Mouse (Mus musculus): ENCODE results near the gene Gm45233.
A peak's percentile ranks its signal among the peaks of the same experiment; 100 is the strongest.
"Not testable (repeated sequence)": the region's sequence is repeated elsewhere in the genome, so short reads cannot be mapped to it uniquely, and the experiment has no call there.

Gm45233 gene

GRCm38 (mm10) chr7:43443917-43444293, at the start of gene Gm45233, which contains the start of gene Etfb:
Gm45233 (plus strand) TSS chr7:43444128.
Etfb (plus strand) TSS chr7:43444083.
- DNase-seq: peak; percentile 95

- DNase-seq: no peak
These were observed 44.4 kb upstream of the Gm45233 start for GRCm38 (mm10) chr7:43399501-43399900.

- no peak for DNase-seq
These were observed 41.2 kb upstream of the Gm45233 start for GRCm38 (mm10) chr7:43402718-43403117.

GRCm38 (mm10) chr7:43407573-43407972, 36.4 kb upstream of the Gm45233 start:
- DNase-seq: no peak

DNA sequence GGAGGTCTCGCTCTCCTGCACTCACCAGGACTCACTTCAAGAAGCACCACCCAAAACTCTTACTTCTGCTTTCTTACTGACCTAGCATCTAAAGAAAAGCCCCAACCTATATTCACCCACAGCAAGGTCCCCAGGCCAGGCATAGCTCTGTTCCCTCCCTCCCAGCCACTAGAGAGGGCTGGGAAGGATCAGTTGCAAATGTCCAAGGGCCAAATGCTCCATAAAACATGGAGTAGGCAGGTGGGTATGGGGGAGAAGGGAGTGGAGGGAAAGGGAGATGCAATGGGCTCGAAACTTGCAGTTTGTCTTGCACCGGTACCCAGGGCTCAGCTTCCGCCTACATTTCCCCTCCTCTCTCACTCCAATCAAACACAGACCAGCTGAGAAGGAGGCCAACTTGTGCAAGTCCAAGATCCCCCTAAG, 35.8 kb upstream of the Gm45233 start, which contains the start of gene Siglecg:
Siglecg (plus strand) TSS at position 74 of the 423 bp plus-strand sequence.
- no peak for DNase-seq

GRCm38 (mm10) chr7:43409084-43409483, 34.8 kb upstream of the Gm45233 start:
- DNase-seq: no peak

DNA sequence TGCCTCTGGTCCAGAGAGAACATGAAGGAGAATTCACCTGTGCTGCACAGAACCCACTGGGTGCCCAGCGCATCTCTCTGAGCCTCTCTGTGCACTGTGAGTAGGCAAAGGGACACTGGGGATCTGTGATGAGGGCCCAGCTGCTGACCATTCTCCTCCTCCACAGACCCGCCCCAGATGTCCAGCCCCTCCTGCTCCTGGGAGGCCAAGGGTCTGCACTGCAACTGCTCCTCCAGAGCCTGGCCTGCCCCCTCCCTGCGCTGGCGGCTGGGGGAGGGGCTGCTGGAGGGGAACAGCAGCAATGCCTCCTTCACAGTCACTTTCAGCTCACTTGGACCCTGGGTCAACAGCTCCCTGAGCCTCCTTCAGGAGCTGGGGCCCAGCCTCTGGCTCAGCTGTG, 32.2 kb upstream of the Gm45233 start:
- DNase-seq: not testable (repeated sequence)

- no peak for DNase-seq
These were observed 26.6 kb upstream of the Gm45233 start for GRCm38 (mm10) chr7:43417298-43417697.

- peak; percentile 80 for DNase-seq
These were observed 20.8 kb upstream of the Gm45233 start for GRCm38 (mm10) chr7:43422995-43423617.

- DNase-seq: no peak
These were observed 19.8 kb upstream of the Gm45233 start for GRCm38 (mm10) chr7:43423991-43424625.

- no peak for DNase-seq
These were observed 16.5 kb upstream of the Gm45233 start, which contains the start of gene Lim2 for GRCm38 (mm10) chr7:43427406-43427805. Lim2 (plus strand) TSS chr7:43427670.

DNA sequence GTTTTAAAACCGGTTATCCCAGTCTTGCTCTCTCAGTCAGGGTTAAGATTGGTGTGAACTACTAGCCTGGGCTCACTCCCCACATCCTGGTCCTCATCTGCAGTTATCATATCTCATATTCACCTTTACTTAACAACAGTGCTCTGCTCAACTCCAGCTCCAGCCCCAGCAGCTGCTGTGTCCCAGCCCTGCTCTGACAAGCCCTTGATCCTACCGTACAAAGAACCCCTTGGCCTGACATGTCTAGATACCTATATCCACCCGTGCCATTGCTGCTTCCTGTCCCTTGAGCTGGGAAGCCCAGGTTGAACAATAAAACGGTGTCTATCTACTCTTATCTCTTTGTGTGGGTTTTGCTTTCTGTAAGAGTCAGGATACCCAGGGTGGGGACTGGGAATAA, 14.4 kb upstream of the Gm45233 start:
- no peak for DNase-seq

DNA sequence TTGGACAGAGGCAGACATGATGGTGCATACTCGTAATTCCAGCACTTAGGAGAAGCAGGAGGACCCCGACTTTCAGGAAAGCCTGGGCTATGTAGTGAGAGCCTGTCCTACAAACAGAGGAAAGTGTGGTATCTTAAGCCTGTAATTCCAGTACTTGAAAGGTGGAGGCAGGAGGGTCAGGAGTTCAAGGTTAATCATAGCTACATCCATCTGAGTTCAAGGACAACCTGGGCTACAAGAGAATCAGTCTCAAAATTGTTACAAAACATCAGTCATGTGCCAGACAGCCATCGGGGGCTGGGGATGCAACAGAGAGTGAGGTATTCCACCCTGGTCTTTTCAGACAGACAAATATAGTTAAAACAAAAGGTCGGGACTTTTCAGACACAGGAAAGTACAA, 11.0 kb upstream of the Gm45233 start:
- no peak for DNase-seq

- no peak for DNase-seq
These were observed 9.3 kb upstream of the Gm45233 start for GRCm38 (mm10) chr7:43434676-43435075.

GRCm38 (mm10) chr7:43436341-43437255, 7.3 kb upstream of the Gm45233 start, which contains the start of gene Nkg7:
Nkg7 (plus strand) TSS chr7:43437073.
- DNase-seq: no peak

DNA sequence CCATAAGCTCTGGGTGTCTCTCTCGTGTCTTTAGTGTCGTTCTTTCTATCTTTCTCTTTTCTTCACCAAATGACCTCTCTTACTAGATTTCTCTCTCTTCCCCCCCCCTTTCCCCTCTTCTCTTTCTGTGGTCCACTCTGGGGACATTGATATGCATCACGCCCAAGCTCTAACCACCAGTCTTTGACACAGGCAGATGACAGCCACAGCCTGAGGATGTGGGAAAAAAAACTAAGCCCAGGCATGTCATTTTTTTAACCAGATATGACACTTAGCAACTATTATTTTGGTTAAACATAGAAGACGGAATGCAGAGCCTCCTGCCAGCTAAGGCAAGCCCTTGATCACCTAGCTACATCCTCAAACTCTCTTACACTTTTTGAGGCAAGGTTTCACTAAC, 5.3 kb upstream of the Gm45233 start:
- no peak for DNase-seq

DNA sequence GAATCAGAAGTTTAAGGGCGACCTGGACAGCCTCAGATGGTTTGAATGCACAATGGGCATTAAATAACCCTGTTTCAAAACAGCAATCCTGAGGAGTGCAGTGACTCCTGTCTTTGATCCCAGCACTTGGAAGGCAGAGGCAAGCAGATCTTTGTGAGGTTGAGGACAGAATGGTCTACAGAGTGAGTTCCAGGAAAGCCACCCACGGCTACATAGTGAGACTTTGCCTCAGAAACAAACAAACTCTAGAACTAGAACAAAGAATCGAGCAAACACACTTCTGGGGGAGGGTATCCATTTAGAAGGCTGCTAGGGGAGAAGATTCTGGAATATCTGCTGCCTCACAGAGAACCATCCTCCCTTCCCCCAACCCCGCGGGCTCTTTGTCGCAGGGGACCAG, 3.4 kb upstream of the Gm45233 start, which contains the start of gene Cldnd2:
Cldnd2 (plus strand) TSS at position 301 of the 400 bp plus-strand sequence.
- DNase-seq: no peak

DNA sequence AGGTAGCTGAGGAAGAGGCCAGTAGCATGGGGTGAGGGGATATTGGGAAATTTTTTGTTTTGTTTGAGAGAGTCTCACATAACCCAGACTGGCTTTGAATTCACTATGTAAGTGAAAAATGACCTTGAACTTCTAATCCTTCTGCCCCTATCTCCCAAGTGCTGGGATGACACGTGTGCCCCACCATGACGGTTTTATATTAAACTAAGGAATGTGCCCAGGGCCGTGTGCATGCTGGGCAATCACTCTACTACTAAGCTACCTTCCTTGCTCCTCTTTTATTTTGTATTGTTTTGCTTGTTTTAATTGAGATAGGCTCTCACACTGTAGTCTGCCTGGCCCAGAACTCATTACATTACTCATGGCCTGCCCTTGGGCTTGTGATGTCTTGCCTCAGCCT, 2.9 kb upstream of the Gm45233 start:
- no peak for DNase-seq

- DNase-seq: no peak
These were observed 1.2 kb upstream of the Gm45233 start for GRCm38 (mm10) chr7:43442684-43443083.

- DNase-seq: peak; percentile 80
These were observed 607 bp upstream of the Gm45233 start for GRCm38 (mm10) chr7:43443126-43443916.

DNA sequence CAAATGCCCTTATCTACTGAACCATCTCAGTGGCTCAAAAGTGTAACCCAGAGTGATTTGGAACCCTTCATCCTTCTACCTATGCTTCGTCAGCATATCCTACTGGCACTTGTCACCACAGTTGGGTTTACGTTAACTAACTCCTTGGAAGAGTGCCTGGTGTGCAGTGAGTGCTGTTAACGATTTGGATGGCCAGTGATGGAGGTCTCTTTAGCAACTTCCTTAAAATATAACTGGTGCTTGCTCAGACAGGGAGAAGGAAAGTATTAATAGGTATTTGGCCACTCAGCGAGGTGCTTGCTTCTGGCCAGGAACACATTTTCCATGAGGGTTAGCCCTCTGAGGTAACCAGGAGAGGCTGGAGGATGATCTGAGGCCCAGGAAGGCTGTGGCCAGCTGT, 3.9 kb downstream of the Gm45233 start:
- DNase-seq: no peak

GRCm38 (mm10) chr7:43448246-43448645, 4.3 kb downstream of the Gm45233 start:
- no peak for DNase-seq
